Mouse (Mus musculus) spleen, adult 12 weeks (tissue): ENCODE data around the gene Fam78b.

Experiments
- DNase-seq: peaks from one replicate; pipeline ENCODE4 v3.0.0; 2022; ENCODE audit warnings: low spot score

Fam78b gene

GRCm38 (mm10) chr1:167094589-167095148 is 93.5 kb downstream of the Fam78b start:
- DNase-seq, result no peak

DNA sequence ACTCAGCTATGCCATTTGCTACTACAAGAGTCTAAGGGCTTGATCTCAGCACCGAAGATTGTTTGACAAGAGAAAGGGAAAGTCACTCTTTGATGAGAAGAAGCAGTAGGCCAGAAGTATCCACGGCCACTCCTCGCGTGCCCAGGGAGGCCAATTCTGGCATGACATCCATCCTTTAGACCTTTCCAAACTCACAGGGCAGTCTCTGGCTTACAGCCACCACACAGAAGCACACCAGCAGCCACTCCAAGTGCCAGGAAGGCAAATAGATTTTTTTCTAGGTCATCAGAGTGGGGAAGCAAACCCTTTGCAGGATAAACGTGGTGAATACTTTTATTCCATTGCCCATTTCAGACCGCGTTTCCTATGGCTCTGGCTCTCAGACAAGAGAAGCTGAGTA is 97.5 kb downstream of the Fam78b start:
- no peak for DNase-seq

DNA sequence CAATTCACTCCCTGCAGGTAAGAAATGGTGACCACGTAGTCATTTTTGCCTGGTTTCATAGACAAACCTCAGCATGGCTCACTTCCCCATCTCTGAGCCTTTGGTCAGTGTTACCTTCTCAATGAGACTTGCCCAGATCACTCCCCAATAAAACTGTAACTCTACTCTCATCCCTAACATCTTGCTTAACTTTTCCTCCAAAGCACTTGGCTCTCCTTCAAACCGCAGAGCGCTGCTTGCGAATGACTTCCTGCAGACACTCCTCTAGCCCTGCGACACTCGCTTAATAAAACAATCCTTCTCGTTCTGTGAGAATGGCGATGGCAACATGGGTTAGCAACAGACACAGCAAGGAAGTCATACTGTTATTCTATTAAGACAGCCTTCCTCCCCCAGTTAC is 100.8 kb downstream of the Fam78b start:
- no peak for DNase-seq

DNA sequence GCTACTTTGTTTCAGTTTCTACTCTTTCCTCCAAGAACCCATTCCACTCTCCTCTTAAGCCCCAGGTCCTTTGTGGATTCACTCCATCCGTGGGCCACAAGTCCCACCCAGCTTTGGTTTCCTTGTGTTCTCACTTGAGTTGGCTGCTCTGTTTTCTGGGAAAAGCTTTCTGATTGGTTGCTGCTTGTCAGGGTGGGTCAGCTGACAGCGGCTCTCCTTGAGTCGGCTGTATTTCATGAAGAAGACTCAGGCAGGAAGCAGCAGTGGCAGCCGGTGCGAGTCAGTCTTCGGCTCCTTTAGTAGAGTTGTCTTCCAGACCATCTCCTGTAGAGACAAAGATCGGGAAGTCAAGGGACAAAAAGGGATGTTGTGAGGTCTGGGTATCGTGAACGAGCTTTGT is 101.3 kb downstream of the Fam78b start:
- no peak for DNase-seq

DNA sequence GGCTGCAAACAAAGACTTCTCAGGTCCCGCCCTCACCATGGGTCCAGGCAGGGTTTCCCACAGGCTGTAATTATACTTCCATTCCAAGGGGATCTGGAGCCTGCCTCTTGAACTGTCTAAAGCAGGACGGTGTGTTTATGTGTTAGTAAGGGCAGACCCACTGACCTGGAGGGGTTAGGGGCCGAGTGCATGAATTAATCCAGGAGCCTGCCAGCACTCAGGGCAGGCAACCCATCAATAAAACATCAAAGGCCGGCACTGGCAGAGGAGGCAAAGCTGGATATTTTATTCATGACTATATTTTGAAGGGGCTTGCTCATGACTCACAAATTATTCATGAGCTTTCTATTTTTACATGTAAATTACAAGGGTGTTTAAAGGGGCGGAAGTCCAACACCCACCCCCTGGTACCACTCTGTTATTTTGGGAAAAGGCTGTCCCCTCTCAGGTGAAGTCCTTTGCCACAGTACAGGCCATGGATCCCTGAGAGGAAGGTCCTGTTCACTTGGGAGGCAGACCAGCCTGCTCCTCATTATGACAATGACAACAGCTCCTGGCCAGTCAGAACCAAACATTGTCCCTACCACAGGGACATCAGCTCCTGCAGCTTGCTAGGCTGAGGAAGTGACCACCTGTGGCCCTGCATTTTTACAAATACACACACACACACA is 103.9 kb downstream of the Fam78b start:
- no peak for DNase-seq

DNA sequence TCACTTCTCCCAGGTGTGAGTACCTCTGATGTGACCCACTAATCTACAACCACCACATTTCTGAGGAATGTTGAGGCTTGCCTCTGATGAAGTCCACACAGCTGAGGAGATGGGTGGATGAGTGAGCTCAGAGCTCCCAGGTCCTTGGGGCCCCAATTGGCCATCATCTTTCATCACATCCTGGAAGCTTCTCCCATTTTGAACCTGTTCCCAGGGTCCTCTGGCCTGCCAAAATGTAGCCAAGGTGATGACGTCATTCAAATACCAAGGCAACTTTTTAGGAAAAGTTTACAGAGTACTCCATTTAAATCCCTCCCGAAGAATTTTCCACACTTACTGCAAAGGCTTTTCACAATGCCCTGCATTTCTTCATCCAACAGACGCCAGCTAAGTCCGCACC is 104.7 kb downstream of the Fam78b start:
- no peak for DNase-seq

DNA sequence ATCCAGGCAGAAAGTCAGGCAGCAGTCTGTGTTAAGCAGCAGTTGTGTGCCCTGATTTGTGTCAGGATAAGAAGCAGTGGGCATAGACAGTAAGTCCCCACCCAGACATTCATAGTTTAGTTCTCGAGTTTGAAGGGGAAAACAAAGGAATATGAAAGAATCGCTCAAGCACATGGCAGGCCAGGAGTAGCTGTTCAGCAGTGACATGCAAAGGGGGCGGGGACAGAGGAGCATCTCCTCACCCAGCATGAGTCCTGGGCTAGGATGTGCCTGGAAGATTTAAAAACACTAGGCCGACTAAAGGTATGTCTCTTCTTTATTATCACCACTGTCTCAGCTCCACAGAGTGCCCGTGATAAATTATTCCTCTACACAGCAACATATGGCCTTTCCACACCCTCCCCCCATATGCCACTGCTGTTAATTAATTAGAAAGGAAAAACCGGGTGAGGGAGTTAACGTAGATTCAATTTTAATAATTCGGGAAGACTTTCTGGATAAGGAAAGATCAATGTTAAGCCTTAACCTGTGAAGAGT is 107.8 kb downstream of the Fam78b start:
- no peak for DNase-seq

DNA sequence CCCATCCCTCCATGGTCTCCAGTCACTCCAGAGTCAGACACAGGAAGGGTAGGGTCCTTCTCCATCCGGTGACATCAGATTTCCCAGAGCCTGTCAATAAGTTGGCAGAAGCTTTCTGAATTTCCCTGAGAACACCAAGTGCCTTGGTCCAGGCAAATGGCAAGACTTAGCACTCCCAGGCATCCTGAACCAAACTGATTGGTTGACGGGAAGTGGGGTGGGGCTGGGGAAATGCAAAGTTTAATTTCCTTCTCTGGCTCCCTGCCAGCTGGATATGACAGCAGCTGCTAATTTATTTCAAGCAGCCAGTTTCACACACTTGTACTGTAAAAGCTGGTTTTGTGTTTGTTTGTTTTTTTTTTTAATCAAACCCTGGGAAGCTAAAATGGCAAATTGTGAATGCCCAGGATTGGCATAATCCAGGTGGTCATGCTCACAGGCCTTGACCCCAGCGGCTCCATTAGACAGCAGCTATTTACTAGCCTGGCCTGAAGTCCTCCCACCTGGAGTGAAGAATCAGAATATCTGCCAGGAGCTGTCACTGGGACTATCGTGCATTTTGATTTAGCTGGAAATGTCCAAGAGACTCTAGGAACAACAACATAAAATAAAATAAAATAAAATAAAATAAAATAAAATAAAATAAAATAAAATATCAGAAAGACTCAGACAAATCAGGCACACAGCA is 113.3 kb downstream of the Fam78b start:
- no peak for DNase-seq

DNA sequence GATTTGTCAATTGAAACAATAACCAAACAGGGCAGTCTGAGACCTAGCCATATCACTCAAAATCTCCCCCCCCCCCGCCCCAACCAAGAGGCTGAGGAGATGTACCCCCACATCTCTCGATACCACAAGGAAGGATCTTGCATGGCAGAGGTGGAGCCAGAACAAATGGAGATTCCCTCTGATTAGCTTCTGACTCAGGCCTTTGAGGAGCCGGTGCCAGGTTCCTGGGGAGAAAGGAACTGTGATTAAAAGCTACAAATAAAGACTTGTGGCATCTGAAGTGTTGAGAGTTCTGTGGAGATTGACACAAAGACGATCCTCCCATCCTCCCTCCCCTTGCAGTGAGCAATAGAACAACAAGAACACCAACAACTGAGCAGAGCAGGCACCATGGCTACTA is 113.9 kb downstream of the Fam78b start:
- DNase-seq, result no peak

DNA sequence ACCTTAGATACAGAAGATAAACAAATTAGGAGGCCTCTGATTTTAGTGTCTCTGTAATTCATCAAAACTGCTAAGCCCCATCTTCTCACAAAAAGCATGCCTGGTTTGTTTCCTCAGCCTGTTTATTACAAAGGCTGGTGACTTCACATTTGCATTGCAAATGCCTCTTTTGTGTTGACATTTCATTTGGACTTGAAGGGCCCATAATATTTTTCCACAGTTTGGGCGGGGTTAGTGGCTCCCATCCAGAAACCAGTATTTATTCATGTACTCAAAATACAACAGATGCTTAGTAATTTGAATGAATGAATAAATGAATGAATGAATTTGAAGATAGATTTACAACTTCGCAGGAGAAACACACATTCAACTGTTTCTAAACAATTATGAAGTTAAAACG is 115.5 kb downstream of the Fam78b start:
- no peak for DNase-seq

DNA sequence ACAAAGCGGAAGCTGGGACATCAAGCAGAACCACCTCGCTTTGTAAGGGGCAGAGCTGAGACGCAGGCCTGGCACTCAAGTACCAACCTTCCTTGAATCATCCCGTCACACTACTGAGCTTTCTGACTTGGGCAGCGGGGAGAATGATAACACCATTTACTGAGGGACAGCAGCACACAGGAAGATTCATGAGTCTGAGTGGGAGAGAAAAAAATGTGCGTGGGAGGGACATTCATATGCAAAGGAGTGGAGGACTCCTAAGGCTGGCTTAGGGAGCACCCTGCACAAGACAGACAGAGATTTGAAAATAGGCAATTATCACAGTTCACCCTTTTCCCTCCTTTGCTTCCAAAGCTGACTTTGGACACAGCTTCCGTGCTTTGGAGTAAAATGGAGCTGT is 117.8 kb downstream of the Fam78b start:
- no peak for DNase-seq

DNA sequence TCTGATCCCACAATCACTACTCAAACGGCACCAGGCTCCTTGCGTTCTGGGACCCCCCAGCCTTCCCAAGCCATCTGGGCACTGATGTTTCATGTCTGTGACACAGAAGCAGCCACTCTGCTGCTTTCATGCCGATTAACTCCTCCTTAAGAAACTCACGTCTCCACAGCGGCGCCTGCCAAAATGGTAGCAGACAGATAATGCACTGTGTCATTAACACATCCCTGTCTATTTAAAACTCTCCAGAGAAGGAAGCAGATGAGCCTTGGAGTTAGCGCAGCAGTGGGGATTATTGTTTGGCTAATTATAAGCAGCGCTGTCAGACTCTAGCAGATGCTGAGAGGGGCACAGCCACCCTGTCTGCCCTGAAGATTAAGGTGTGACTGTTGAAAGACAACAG is 118.2 kb downstream of the Fam78b start:
- DNase-seq, result no peak

GRCm38 (mm10) chr1:167122436-167122835 is 121.2 kb downstream of the Fam78b start:
- no peak for DNase-seq

DNA sequence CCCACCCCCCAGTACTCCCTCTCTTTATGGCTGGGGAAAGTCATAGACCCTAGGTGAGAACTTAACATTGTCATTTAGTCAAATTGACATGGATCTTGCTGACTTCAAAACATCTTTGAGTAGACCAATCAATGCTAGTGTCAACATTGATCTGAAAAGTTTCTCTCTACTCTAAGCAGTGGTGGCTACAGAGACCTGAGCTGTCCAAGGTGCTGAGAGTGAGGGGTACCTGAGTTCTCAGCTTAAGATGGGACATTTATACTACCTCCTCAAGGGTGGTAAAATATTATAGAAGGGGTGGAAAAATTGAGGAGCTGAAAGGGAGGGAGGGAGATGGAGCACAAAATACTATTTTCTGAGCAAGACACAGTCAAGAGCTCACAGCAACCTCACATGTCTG is 122.3 kb downstream of the Fam78b start:
- DNase-seq, result no peak

DNA sequence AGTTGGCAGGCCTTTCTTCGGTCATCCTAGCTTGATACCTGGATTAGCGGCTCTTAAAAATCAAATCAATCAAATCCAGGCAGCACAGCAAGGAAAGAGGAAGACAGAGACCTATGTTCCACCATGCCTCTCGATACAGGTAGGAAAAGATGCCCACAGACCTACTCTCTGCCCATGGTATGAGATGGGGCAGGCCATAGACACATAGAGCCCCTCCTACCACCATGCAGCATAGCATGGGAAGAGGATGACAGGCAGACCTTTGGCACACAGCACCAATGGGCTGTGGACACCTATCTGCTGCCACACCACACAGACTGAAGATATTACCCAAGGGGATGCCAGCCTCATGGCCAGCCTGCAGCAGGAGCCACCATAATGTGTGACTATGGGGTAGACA is 124.7 kb downstream of the Fam78b start:
- no peak for DNase-seq

- no peak for DNase-seq
These were observed 125.1 kb downstream of the Fam78b start for GRCm38 (mm10) chr1:167126292-167126691.

DNA sequence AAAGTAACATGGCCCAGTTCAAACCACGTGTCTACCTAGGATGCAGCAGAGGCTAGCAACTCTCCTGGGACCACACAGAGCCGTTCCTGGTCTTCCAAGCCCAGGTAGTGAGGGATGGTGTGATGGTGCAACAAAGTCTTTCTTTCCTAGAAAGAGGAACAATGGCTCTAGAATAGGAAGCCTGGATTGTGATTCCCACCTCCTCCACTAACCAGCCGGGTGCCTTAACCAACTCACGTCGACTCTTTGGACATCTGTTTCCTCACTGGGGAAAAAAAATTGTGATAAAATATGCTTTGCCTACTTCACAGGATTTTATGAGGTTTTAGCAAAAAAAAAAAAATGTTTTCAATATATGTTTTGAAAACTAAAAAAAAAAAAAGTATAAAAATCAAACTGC is 134.5 kb downstream of the Fam78b start:
- no peak for DNase-seq
